Mouse (Mus musculus): ENCODE measurements around the gene Gm11027. TPM values are rescaled to one million over a fixed set of nuclear protein-coding genes. Genes with fewer than 3 reads are reported as not detected.

The Gm11027 gene
- total and polyA plus RNA-seq, 3 experiments: not detected

DNA sequence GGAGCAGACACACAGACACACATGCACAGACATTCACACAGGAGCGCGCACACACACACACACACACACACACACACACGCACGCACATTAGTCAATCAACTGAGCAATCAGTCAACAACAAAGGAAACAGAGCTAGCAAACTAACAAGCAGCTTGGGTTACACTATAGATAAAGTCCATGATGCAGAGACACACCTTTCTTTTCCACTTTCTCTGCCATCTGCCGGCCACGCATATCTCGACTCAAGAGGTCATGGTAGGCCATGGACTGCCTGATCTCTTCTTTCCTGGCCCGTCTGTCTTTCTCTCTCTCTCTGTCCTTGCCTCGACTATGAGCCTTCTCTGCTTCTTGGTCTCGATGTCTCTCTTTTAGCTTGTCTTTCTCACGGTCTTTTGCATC lies 19.6 kb upstream of the Gm11027 start:
- no peak overlapping the region for H3K4me2 ChIP-seq (ENCODE audit: insufficient read depth, low read depth, poor library complexity, severe bottlenecking)
- H3K4me3 ChIP-seq (replicated peaks in 1 of 3; ENCODE audit: low read depth in 2 of 3, low read length in 2 of 3, poor library complexity in 1 of 3): no peak overlapping the region
- in situ Hi-C loops (cut with MboI; ENCODE audit: low pct_ligation_motif_present, low pct_unique_long_range_greater_than_20kb, low sequenced_read_pairs) (loop anchor here (25.0 kb wide), 1 partner anchor 332 kb away; no protein-coding TSS in a partner anchor), dilution Hi-C loops (cut with MboI; ENCODE audit: extremely low pct_ligation_motif_present, extremely low pct_unique_long_range_greater_than_20kb, low sequenced_read_pairs) (no loop called here)
- TF ChIP-seq SIN3A (IDR thresholded peaks at IDR 0.05; ENCODE audit: low read length) (no peak), POLR2AphosphoS2 (IDR thresholded peaks at IDR 0.05; ENCODE audit: low read depth, low read length) (no peak), IRF4 (IDR thresholded peaks at IDR 0.05; ENCODE audit: low read depth, low read length) (no peak), MAFK (IDR thresholded peaks at IDR 0.05; ENCODE audit: insufficient replicate concordance, low read length) (no peak), RCOR1 (conservative IDR thresholded peaks at IDR 0.05; ENCODE audit: low read depth, low read length) (no peak), ZKSCAN1 (IDR thresholded peaks at IDR 0.05; ENCODE audit: borderline replicate concordance, low read depth, low read length) (no peak), JUN (IDR thresholded peaks at IDR 0.05; ENCODE audit: insufficient read depth, low read depth, low read length) (no peak), HCFC1 (IDR thresholded peaks at IDR 0.05; ENCODE audit: low read depth, low read length) (no peak), POLR2A (IDR thresholded peaks at IDR 0.05; ENCODE audit: low read depth, low read length) (no peak), TCF12 (IDR thresholded peaks at IDR 0.05; ENCODE audit: low read depth, low read length) (no peak)
- H3K36me3 ChIP-seq (replicated peaks in 1 of 2; ENCODE audit: control insufficient read depth in 1 of 2, insufficient read depth in 1 of 2, low read length in 1 of 2): peaks cover 12 to 27% of the 10 kb centered on the region in 2 experiments
- H3K4me1 ChIP-seq (ENCODE audit: control insufficient read depth in 1 of 2, insufficient read depth in 2 of 2): no peaks in the 10 kb centered on the region
- H3K79me2 ChIP-seq (replicated peaks; ENCODE audit: control insufficient read depth, extremely low read depth, insufficient read depth, poor library complexity, severe bottlenecking): no peaks in the 10 kb centered on the region
- no peak overlapping the region for H3K27ac ChIP-seq (ENCODE audit: insufficient read depth, low read depth)
- H3K9ac ChIP-seq (ENCODE audit: insufficient read depth, low read depth): no peak overlapping the region
- H3K27me3 ChIP-seq (replicated peaks): no peaks in the 10 kb centered on the region
- DNase-seq (ENCODE audit: extremely low read depth): no peak
- no peaks in the 10 kb centered on the region for H3K9me3 ChIP-seq (replicated peaks; ENCODE audit: low read length)

DNA sequence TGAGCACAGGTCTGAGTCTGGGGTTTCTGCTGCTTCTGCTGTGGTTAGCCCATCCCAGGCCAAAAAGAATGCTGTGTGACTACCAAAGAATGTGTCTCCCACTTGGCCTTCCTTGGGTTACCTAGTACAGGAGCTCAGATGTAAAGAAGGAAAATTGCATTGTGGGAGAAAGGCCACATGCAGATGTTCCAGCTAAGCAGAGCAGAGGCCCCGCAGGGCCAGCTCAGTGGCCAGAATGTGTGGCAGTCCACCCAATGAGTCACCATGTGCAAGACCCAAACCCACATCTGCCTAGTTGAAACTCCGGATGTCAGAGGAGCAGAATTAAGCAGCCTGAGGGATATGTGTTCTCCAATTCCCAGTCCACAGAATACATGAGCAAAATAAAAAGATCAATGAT lies 16.9 kb upstream of the Gm11027 start:
- TF ChIP-seq CTCF (conservative IDR thresholded peaks at IDR 0.05 in 1 of 2, IDR thresholded peaks at IDR 0.05 in 1 of 2; ENCODE audit: low read depth in 2 of 2, low read length in 2 of 2): no peak
- TF ChIP-seq UBTF (IDR thresholded peaks at IDR 0.05; ENCODE audit: low read depth, low read length): no peak
- TF ChIP-seq RCOR1 (conservative IDR thresholded peaks at IDR 0.05; ENCODE audit: low read depth, low read length): no peak
- no peak for TF ChIP-seq SIN3A (IDR thresholded peaks at IDR 0.05; ENCODE audit: low read length)
- no peak for TF ChIP-seq MAX (IDR thresholded peaks at IDR 0.05; ENCODE audit: low read length)
- no peak for TF ChIP-seq MEF2A (IDR thresholded peaks at IDR 0.05; ENCODE audit: borderline replicate concordance, low read depth, low read length)
- no peak for TF ChIP-seq CHD2 (IDR thresholded peaks at IDR 0.05; ENCODE audit: low read length)
- no peak for TF ChIP-seq ZMIZ1 (IDR thresholded peaks at IDR 0.05; ENCODE audit: low read depth, low read length)
- no peak for TF ChIP-seq SMC3 (IDR thresholded peaks at IDR 0.05; ENCODE audit: low read depth, low read length)
- no peak for TF ChIP-seq IRF4 (IDR thresholded peaks at IDR 0.05; ENCODE audit: low read depth, low read length)
- no peak for TF ChIP-seq USF1 (IDR thresholded peaks at IDR 0.05; ENCODE audit: low read depth, low read length)
- TF ChIP-seq ZNF384 (IDR thresholded peaks at IDR 0.05; ENCODE audit: low read depth, low read length): no peak
- no peak for TF ChIP-seq TBP (conservative IDR thresholded peaks at IDR 0.05; ENCODE audit: low read depth, low read length)
- no peak for DNase-seq (ENCODE audit: extremely low read depth)
- in situ Hi-C loops (cut with MboI; ENCODE audit: low pct_ligation_motif_present, low pct_unique_long_range_greater_than_20kb, low sequenced_read_pairs): loop anchor here (25.0 kb wide), 1 partner anchor 329 kb away; no protein-coding TSS in a partner anchor
- Histone ChIP-seq H3K79me2 (replicated peaks; ENCODE audit: control insufficient read depth, extremely low read depth, insufficient read depth, poor library complexity, severe bottlenecking) (no peaks in the 10 kb centered on the region), H3K27me3 (replicated peaks) (no peaks in the 10 kb centered on the region), H3K4me2 (ENCODE audit: insufficient read depth, low read depth, poor library complexity, severe bottlenecking) (no peak overlapping the region), H3K9me3 (replicated peaks; ENCODE audit: low read length) (no peaks in the 10 kb centered on the region), H3K4me3 (replicated peaks in 1 of 3; ENCODE audit: low read depth in 2 of 3, low read length in 2 of 3, poor library complexity in 1 of 3) (no peak overlapping the region), H3K9ac (ENCODE audit: insufficient read depth, low read depth) (no peak overlapping the region), H3K36me3 (replicated peaks in 1 of 2; ENCODE audit: control insufficient read depth in 1 of 2, insufficient read depth in 1 of 2, low read length in 1 of 2) (peaks cover 5 to 22% of the 10 kb centered on the region in 2 experiments), H3K4me1 (ENCODE audit: control insufficient read depth in 1 of 2, insufficient read depth in 2 of 2) (peaks cover 0 to 3% of the 10 kb centered on the region in 2 experiments; a peak in 2 of 4 replicates), H3K27ac (ENCODE audit: insufficient read depth, low read depth) (no peak overlapping the region)
- dilution Hi-C loops (cut with MboI; ENCODE audit: extremely low pct_ligation_motif_present, extremely low pct_unique_long_range_greater_than_20kb, low sequenced_read_pairs): no loop called here
